Mouse (Mus musculus) neural tube, embryonic 12.5 days (tissue): ENCODE measurements at regions not wholly inside any gene's neighbourhood (a gene's known extent, or its start where the extent isn't known, plus 50 kb on each side); places are given as distances from the start of the nearest gene placed in this dataset.

Source experiments
- ATAC-seq: fragments of 200-750 bp; cut with Nextera tagmentation; 2 replicates; pipeline ENCODE4 v1.8.0; 2017; ENCODE audit warnings: low read depth, mild to moderate bottlenecking, moderate TSS enrichment, moderate library complexity; ENCODE audit not compliant: low FRiP score
- H3K27ac ChIP-seq: fragments of 300-500 bp; sonication (generic); 2 replicates; pipeline ENCODE4 v1.5.1; 2016
- H3K27me3 ChIP-seq: fragments of 300-500 bp; sonication (generic); replicated peaks from 2 replicates; pipeline ENCODE4 v1.6.1; 2016; ENCODE audit warnings: mild to moderate bottlenecking
- H3K36me3 ChIP-seq: fragments of 300-500 bp; sonication (generic); 2 replicates; pipeline ENCODE4 v1.6.1; 2016; ENCODE audit warnings: mild to moderate bottlenecking
- H3K4me1 ChIP-seq: fragments of 300-500 bp; sonication (generic); 2 replicates; pipeline ENCODE4 v1.6.1; 2016
- H3K4me2 ChIP-seq: fragments of 300-500 bp; sonication (generic); replicated peaks from 2 replicates; pipeline ENCODE4 v1.6.1; 2016; ENCODE audit warnings: mild to moderate bottlenecking
- H3K4me3 ChIP-seq: fragments of 300-500 bp; sonication (generic); 2 replicates; pipeline ENCODE4 v1.5.1; 2016
- H3K9ac ChIP-seq: fragments of 300-500 bp; sonication (generic); 2 replicates; pipeline ENCODE4 v1.6.1; 2016; ENCODE audit warnings: mild to moderate bottlenecking
- H3K9me3 ChIP-seq: fragments of 300-500 bp; sonication (generic); 2 replicates; pipeline ENCODE4 v1.6.1; 2016; ENCODE audit warnings: mild to moderate bottlenecking
- WGBS: fragments of 180-500 bp; shearing (Covaris S2); methylation state at CpG from one replicate; pipeline ENCODE4 v1.1.7; 2016; 5-methylcytosine and 5-hydroxymethylcytosine counted together

DNA sequence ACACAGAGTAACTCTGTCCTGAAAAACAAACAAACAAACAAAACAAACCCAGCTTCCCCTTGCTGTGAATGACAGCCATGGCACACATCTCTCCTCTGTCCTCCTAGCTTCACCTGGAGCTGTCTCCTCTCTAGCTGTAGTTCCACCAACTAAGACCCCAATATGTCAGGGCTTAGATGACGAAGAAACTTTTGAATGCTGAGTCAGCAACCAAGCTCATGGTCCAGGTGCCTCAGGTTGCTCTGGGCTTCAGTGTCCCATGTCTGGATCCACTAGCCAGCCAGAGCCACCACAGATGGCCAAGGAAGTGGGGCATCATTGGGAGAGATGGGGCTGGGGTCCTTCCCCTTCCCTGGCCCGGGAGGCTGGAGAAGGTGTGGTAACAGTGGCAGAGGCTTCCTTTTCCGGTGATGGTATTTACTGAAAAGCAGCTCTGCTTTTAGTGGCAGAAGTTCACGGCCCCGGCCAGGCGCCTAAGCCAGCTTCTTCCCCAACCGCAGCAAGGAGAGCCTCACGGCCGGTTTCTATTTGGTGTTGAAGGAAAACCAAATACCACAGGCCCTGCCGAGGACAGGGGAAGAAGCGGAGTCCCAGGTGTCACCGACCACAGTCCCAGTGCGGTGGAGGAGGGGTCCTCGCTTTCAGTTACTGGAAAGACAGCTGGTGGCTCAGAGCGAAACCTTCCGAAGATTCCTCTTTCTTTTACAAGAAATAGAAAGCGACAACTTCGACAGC lies 115.0 kb upstream of the Tmem189 start:
- no peaks in the 10 kb centered on the region for H3K9me3 ChIP-seq
- H3K4me3 ChIP-seq = no peak overlapping the region
- H3K4me2 ChIP-seq = no peak overlapping the region
- no peaks in the 10 kb centered on the region for H3K4me1 ChIP-seq
- H3K36me3 ChIP-seq = no peaks in the 10 kb centered on the region
- H3K27ac ChIP-seq = no peak overlapping the region
- 70% methylated on average over 18 of the region's 18 CpGs for WGBS
- H3K9ac ChIP-seq = no peak overlapping the region
- H3K27me3 ChIP-seq = no peaks in the 10 kb centered on the region
- no peak for ATAC-seq

DNA sequence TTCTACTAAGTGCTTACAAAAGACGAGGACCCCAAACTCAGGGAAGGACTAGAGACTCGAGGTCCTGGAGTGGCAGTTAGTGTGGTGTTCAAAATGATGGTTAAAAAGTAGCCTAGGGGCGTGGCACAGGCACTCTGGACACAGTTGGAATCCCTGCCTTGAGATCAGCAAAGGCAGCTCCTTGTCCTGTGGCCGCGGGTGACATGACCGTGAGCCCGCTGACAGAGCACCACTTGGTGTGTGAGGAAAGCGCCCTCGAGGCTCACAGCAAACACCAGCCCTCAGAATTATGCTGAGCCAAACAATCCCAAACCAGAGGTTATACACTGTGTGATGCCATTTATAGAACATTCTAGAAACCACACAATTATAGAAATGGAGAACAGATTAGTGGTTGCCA lies 112.9 kb upstream of the Tmem189 start:
- 79% methylated on average over 9 of the region's 9 CpGs for whole genome bisulfite sequencing
- no peak overlapping the region for H3K9ac ChIP-seq
- no peak overlapping the region for H3K4me3 ChIP-seq
- ATAC-seq = no peak
- no peak overlapping the region for H3K27ac ChIP-seq
- H3K4me1 ChIP-seq = no peaks in the 10 kb centered on the region
- no peaks in the 10 kb centered on the region for H3K27me3 ChIP-seq
- no peaks in the 10 kb centered on the region for H3K36me3 ChIP-seq
- no peaks in the 10 kb centered on the region for H3K9me3 ChIP-seq
- no peak overlapping the region for H3K4me2 ChIP-seq

- Histone ChIP-seq H3K9ac (no peak overlapping the region), H3K4me3 (no peak overlapping the region), H3K4me2 (no peak overlapping the region), H3K27me3 (no peaks in the 10 kb centered on the region), H3K4me1 (no peaks in the 10 kb centered on the region), H3K27ac (no peak overlapping the region), H3K9me3 (no peaks in the 10 kb centered on the region), H3K36me3 (no peaks in the 10 kb centered on the region)
- 91% methylated on average over 10 of the region's 10 CpGs for WGBS
- no peak for ATAC-seq
These were observed 111.8 kb upstream of the Tmem189 start for GRCm38 (mm10) chr2:167801389-167801788.

DNA sequence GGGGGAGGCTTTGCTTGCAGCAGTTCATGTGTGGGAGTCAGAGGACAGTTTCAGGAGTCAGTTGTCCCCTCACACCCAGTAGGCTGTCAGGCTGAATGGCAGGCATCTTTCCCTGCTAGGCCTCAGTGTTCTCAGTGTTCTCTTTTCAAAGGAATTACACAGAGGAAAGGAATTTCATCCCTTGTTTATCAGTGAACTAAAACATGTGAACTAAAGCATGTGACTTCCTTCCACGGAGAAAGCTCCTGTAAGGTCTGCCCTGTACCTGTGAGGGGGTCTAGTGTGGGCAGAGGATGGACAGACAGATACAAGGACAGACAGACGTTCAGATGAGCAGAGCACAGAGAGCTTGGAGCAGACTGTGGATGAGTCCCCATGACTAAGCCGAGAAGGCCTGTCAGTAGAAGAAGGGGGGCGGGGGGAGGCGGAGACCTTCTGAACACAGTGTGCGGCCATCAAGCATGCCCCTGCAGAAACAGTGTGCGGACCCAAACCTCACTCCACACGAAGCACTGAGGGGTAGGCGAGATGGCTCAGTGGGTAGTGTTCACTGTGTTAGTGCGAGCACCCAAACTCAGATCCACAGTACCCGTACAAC lies 111.1 kb upstream of the Tmem189 start:
- Histone ChIP-seq H3K4me2 (no peak overlapping the region), H3K36me3 (no peaks in the 10 kb centered on the region), H3K27me3 (no peaks in the 10 kb centered on the region), H3K9me3 (no peaks in the 10 kb centered on the region), H3K27ac (no peak overlapping the region), H3K4me1 (no peaks in the 10 kb centered on the region), H3K9ac (no peak overlapping the region), H3K4me3 (no peak overlapping the region)
- WGBS = 79% methylated on average over 11 of the region's 11 CpGs
- no peak for ATAC-seq

- Histone ChIP-seq H3K4me1 (no peaks in the 10 kb centered on the region), H3K9ac (no peak overlapping the region), H3K9me3 (no peaks in the 10 kb centered on the region), H3K27ac (no peak overlapping the region), H3K36me3 (no peaks in the 10 kb centered on the region), H3K4me2 (no peak overlapping the region), H3K4me3 (no peak overlapping the region), H3K27me3 (no peaks in the 10 kb centered on the region)
- 91% methylated on average over 5 of the region's 5 CpGs for whole genome bisulfite sequencing
- no peak for ATAC-seq
These were observed 110.2 kb upstream of the Tmem189 start for GRCm38 (mm10) chr2:167799629-167800387.

- H3K27me3 ChIP-seq = no peaks in the 10 kb centered on the region
- no peak overlapping the region for H3K9ac ChIP-seq
- WGBS = 93% methylated on average over 9 of the region's 9 CpGs
- H3K27ac ChIP-seq = no peak overlapping the region
- H3K4me1 ChIP-seq = no peaks in the 10 kb centered on the region
- H3K9me3 ChIP-seq = no peaks in the 10 kb centered on the region
- H3K4me2 ChIP-seq = no peak overlapping the region
- H3K4me3 ChIP-seq = no peak overlapping the region
- no peak for ATAC-seq
- no peaks in the 10 kb centered on the region for H3K36me3 ChIP-seq
These were observed 109.4 kb upstream of the Tmem189 start for GRCm38 (mm10) chr2:167798969-167799513.

- Histone ChIP-seq H3K36me3 (no peaks in the 10 kb centered on the region), H3K4me3 (no peak overlapping the region), H3K9ac (no peak overlapping the region), H3K27me3 (no peaks in the 10 kb centered on the region), H3K27ac (no peak overlapping the region), H3K9me3 (no peaks in the 10 kb centered on the region), H3K4me2 (no peak overlapping the region), H3K4me1 (no peaks in the 10 kb centered on the region)
- ATAC-seq = no peak
- WGBS = 87% methylated on average over 11 of the region's 11 CpGs
These were observed 108.6 kb upstream of the Tmem189 start for GRCm38 (mm10) chr2:167798076-167798782.

GRCm38 (mm10) chr2:167795491-167795890 lies 105.9 kb upstream of the Tmem189 start:
- no peak for ATAC-seq
- Histone ChIP-seq H3K27ac (no peak overlapping the region), H3K4me2 (no peak overlapping the region), H3K9me3 (no peaks in the 10 kb centered on the region), H3K9ac (no peak overlapping the region), H3K4me3 (no peak overlapping the region), H3K36me3 (no peaks in the 10 kb centered on the region), H3K27me3 (no peaks in the 10 kb centered on the region), H3K4me1 (0 out of 2 replicates have a peak, but pooled peaks cover 3% of the 10 kb centered on the region)
- WGBS = 89% methylated on average over 7 of the region's 7 CpGs

GRCm38 (mm10) chr2:167793916-167794315 lies 104.3 kb upstream of the Tmem189 start:
- H3K4me3 ChIP-seq = no peak overlapping the region
- H3K27me3 ChIP-seq = no peaks in the 10 kb centered on the region
- no peak overlapping the region for H3K9ac ChIP-seq
- H3K27ac ChIP-seq = no peak overlapping the region
- H3K9me3 ChIP-seq = no peaks in the 10 kb centered on the region
- H3K4me2 ChIP-seq = no peak overlapping the region
- 85% methylated on average over 2 of the region's 2 CpGs for WGBS
- 0 out of 2 replicates have a peak, but pooled peaks cover 3% of the 10 kb centered on the region for H3K4me1 ChIP-seq
- ATAC-seq = no peak
- H3K36me3 ChIP-seq = no peaks in the 10 kb centered on the region

DNA sequence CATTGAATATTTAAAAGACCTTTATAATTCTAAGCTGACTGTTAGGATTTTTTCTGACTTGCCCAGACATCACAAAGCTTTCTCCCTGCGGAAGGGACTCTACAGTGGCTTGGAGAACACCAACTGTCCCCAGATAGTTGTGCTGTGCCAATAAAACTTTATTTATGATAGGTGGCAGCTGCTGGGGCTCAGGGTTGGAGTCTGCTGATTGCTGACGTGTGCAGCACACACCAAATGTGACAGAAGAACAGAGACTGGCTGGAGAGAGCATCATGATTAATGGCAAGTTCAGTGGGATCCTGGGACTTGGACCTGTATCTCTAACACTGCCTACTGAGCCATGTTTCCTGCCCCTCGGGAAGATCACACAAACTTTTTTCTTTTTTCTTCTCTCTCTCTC lies 103.1 kb upstream of the Tmem189 start:
- H3K9ac ChIP-seq = no peak overlapping the region
- no peak overlapping the region for H3K4me3 ChIP-seq
- no peak for ATAC-seq
- no peak overlapping the region for H3K27ac ChIP-seq
- H3K9me3 ChIP-seq = no peaks in the 10 kb centered on the region
- 34% methylated on average over 3 of the region's 3 CpGs for WGBS
- no peak overlapping the region for H3K4me2 ChIP-seq
- no peaks in the 10 kb centered on the region for H3K27me3 ChIP-seq
- H3K36me3 ChIP-seq = no peaks in the 10 kb centered on the region
- H3K4me1 ChIP-seq = 0 out of 2 replicates have a peak, but pooled peaks cover 3% of the 10 kb centered on the region

DNA sequence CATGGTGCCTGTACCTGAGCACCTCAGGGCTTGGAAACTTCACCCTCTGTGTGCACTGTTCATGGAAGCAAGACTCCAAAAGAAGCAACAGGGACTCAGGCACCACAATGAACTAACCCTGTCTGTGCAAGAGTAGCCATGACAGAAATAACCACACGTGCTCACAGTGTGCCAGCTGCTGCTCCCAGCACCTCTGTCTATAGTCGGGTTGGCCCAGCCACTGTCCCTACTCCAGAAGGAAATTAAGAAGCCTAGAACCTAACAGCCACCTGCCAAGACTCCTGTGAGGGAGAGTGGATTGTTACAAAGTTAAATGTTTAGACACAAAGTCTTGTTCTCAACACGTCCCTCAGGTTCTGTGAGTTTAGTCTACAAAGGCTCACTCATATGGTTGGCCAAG lies 102.7 kb upstream of the Tmem189 start:
- Histone ChIP-seq H3K9ac (no peak overlapping the region), H3K27ac (no peak overlapping the region), H3K4me1 (0 out of 2 replicates have a peak, but pooled peaks cover 3% of the 10 kb centered on the region), H3K4me3 (no peak overlapping the region), H3K4me2 (no peak overlapping the region), H3K36me3 (no peaks in the 10 kb centered on the region), H3K27me3 (no peaks in the 10 kb centered on the region), H3K9me3 (no peaks in the 10 kb centered on the region)
- 60% methylated on average over 3 of the region's 3 CpGs for WGBS
- ATAC-seq = no peak

- no peak for ATAC-seq
- Histone ChIP-seq H3K9me3 (no peaks in the 10 kb centered on the region), H3K4me1 (0 out of 2 replicates have a peak, but pooled peaks cover 3% of the 10 kb centered on the region), H3K27me3 (no peaks in the 10 kb centered on the region), H3K4me2 (no peak overlapping the region), H3K4me3 (no peak overlapping the region), H3K36me3 (no peaks in the 10 kb centered on the region), H3K9ac (no peak overlapping the region; the same call in 1 of the 2 replicates), H3K27ac (no peak overlapping the region)
- 89% methylated on average over 11 of the region's 11 CpGs for WGBS
These were observed 99.9 kb upstream of the Tmem189 start for GRCm38 (mm10) chr2:167789471-167789923.
